Mouse (Mus musculus): ENCODE data around the gene Kcnb1. TPM values are rescaled to one million over a fixed set of nuclear protein-coding genes. Genes with fewer than 3 reads are reported as not detected.

Gene Kcnb1
- polyA plus RNA-seq, 1 experiment from 2014 or later: 0.31 TPM

DNA sequence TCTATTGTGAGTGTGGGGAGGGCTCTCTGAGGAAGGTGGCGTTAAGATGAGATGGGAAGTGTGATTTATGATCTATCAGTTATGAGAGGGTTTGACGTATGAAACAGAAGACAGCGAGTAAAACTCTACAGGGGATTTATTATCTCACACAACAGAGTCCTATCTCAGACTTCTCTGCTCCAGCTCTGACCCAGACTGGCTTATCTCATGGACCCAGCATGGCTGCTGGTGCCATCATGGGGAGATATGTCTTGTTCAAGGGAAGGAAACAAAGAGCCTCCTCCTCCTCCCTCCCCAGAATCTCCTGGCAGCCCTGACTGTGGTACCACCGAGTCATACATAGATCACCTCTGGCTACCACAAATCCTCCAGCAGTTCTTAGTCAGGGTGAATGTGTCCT lies 48.1 kb downstream of the Kcnb1 start:
- WGBS: 78% methylated on average over 4 of the region's 4 CpGs
- Histone ChIP-seq H3K27ac (no peak overlapping the region), H3K4me2 (no peak overlapping the region), H3K4me3 (no peak overlapping the region), H3K27me3 (peaks cover 4% of the 10 kb centered on the region; the same call in 1 of the 2 replicates), H3K36me3 (no peaks in the 10 kb centered on the region), H3K4me1 (0 out of 2 replicates have a peak, but pooled peaks cover 2% of the 10 kb centered on the region), H3K9ac (no peak overlapping the region), H3K9me3 (no peaks in the 10 kb centered on the region)
- ATAC-seq (ENCODE audit: borderline replicate concordance, extremely low read depth, low FRiP score, low TSS enrichment): no peak

DNA sequence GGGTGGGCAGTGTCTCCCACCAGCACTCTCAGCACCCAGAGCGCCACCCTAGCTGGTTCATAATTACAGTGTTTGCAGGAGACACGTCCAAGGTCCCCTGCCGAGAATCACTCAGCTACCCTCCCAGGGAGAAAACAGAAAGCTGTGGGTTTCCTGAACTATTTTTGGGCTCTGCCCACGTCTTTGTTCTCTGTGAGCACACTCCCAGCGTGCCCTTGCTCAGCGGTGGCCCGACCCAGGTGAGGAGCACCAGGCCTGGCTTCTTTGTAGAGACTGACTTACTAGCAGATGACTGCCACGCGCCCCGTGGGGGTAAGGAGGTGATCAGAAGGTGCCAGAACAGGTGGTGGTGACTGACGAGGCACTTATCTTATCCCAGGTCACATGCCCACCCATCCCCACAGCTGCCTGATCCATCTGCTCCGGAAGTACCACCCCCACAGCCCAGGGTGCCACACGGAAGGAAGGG lies 50.1 kb downstream of the Kcnb1 start:
- 41% methylated on average over 13 of the region's 13 CpGs for WGBS
- H3K9ac ChIP-seq: no peak overlapping the region
- H3K27me3 ChIP-seq: peaks cover 3% of the 10 kb centered on the region; the same call in 1 of the 2 replicates
- no peak overlapping the region for H3K4me2 ChIP-seq
- H3K9me3 ChIP-seq: no peaks in the 10 kb centered on the region
- H3K27ac ChIP-seq: no peak overlapping the region
- H3K36me3 ChIP-seq: no peaks in the 10 kb centered on the region
- H3K4me3 ChIP-seq: no peak overlapping the region
- ATAC-seq (ENCODE audit: borderline replicate concordance, extremely low read depth, low FRiP score, low TSS enrichment): no peak
- H3K4me1 ChIP-seq: no peaks in the 10 kb centered on the region

DNA sequence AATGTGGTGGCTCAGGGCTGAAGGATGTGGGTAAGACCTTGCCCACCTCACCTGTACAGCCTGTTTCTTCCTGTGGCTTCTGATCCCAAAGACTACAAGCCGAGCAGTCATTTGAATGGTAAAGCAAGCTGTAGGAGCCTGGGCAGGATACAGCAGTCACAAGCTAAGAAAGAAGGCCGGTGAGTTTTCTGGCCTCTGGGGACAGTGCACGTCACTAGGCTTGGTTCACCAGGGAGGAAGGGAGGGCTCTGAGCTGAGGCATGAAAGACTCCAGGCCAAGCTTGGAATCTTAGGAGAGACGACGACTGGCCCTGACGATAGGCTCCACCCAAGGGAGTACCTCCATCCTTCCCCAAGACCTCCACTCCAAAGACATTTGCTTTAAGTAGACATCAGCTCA lies 51.3 kb downstream of the Kcnb1 start:
- H3K27ac ChIP-seq: no peak overlapping the region
- no peak overlapping the region for H3K4me3 ChIP-seq
- H3K9me3 ChIP-seq: no peaks in the 10 kb centered on the region
- no peak overlapping the region for H3K4me2 ChIP-seq
- no peak for ATAC-seq (ENCODE audit: borderline replicate concordance, extremely low read depth, low FRiP score, low TSS enrichment)
- no peaks in the 10 kb centered on the region for H3K27me3 ChIP-seq
- no peak overlapping the region for H3K9ac ChIP-seq
- H3K4me1 ChIP-seq: no peaks in the 10 kb centered on the region
- 68% methylated on average over 6 of the region's 6 CpGs for WGBS
- no peaks in the 10 kb centered on the region for H3K36me3 ChIP-seq

DNA sequence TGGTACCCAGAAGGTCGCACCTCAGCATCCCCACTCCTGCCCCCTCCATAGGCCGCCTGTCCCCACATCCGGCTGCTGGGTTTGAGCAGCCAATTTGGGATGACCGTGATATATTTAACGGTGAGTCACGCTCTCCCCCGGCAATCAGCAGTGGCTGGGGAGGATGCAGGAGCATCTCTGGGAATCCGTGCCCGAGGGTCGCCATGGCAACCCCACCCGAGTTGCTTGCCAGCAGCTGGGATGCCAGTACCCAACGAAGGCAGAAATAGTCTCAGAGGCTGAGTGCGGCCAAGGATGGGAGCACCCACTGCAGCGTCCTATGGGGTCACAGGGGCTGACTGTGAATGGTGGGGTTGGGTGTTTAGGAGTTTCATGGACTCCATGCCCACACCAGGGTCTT lies 53.0 kb downstream of the Kcnb1 start:
- Histone ChIP-seq H3K4me3 (no peak overlapping the region), H3K4me1 (no peaks in the 10 kb centered on the region), H3K9me3 (no peaks in the 10 kb centered on the region), H3K27me3 (no peaks in the 10 kb centered on the region), H3K9ac (no peak overlapping the region), H3K36me3 (no peaks in the 10 kb centered on the region), H3K27ac (no peak overlapping the region), H3K4me2 (no peak overlapping the region)
- WGBS: 63% methylated on average over 14 of the region's 14 CpGs
- ATAC-seq (ENCODE audit: borderline replicate concordance, extremely low read depth, low FRiP score, low TSS enrichment): no peak

DNA sequence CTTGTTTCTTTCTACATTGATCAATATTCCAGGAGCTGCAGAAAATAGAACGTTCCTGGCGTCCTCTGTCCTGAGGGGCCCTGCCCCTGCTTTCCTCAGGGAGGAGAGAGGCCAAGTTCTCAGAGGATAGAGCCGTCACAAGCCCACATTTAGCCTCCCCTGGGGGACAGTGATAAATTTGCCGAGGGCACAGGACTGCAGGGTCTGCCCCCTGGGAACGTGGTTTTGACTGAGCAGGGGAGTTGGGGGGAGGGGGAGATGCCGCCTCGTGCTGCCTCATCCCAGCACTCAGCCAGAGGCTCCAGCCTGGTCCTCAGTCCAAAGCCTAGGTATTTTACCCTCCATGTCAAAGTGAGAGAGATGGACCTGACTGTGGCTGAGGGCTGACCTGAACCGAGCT lies 57.9 kb downstream of the Kcnb1 start:
- H3K4me3 ChIP-seq: no peak overlapping the region
- H3K4me1 ChIP-seq: peaks cover 26% of the 10 kb centered on the region
- no peaks in the 10 kb centered on the region for H3K27me3 ChIP-seq
- H3K9me3 ChIP-seq: no peaks in the 10 kb centered on the region
- ATAC-seq (ENCODE audit: borderline replicate concordance, extremely low read depth, low FRiP score, low TSS enrichment): no peak
- no peak overlapping the region for H3K9ac ChIP-seq
- no peak overlapping the region for H3K27ac ChIP-seq
- H3K36me3 ChIP-seq: no peaks in the 10 kb centered on the region
- WGBS: 32% methylated on average over 8 of the region's 8 CpGs
- H3K4me2 ChIP-seq: no peak overlapping the region

DNA sequence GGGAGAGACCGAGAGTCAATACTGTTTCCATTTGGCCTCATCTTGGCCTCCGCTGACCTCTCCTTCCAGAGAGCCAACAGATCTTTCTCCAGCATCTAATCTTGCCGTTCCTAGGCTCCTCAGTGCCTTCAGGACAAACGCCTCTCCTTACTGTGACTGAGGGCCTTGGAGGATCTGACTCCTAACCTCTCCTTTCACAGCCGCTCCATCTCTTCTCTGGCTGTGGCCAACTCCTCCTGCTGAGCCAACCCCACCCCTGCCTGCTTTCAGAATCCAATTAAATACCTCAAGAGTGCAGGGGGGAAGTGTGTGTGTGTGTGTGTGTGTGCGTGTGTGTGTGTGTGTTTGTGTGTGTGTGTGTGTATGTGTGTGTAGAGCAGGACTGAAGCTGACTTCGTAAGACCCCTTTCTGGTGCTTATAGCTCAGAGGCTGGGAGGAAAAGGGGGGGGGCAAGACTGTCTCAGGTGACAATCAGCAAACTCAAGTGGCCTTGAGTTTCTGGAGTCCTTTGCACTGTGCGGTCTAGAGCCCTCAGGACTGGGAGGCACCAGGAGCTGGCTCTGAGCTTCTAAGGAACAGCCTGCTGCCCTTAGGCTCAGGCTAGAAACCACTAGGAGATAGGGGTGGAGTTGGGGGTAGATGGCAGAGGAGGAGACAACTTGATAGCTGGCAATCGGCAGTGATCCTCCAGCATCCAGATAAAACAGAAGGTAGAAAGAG lies 59.7 kb downstream of the Kcnb1 start:
- WGBS: 18% methylated on average over 9 of the region's 9 CpGs
- peak overlapping the region; percentile 84 for H3K27ac ChIP-seq
- H3K4me2 ChIP-seq: peak overlapping the region; percentile 59
- H3K27me3 ChIP-seq: no peaks in the 10 kb centered on the region
- H3K36me3 ChIP-seq: no peaks in the 10 kb centered on the region
- H3K4me3 ChIP-seq: no peak overlapping the region
- peak; percentile 32; the same call in 1 of the 2 replicates for ATAC-seq (ENCODE audit: borderline replicate concordance, extremely low read depth, low FRiP score, low TSS enrichment)
- peaks cover 26% of the 10 kb centered on the region for H3K4me1 ChIP-seq
- H3K9me3 ChIP-seq: no peaks in the 10 kb centered on the region
- H3K9ac ChIP-seq: no peak overlapping the region

DNA sequence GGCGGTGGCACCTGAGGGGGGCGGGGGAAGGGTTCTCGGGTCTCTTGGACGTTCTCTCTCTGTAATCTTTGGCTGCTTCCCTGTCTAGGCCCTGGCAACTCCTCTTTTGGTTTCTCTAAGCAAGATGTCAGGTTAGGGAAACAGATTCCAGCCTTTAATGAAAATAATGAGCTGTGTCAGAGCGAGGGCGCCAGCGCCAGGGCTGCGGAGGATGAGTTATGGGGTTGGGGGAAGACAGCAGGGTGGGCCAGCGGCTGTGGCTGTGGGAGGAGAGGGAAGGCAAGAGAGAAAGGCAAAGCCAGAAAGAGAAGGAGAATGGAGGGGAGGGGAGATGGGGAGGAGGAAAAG lies 60.4 kb downstream of the Kcnb1 start:
- no peaks in the 10 kb centered on the region for H3K9me3 ChIP-seq
- no peaks in the 10 kb centered on the region for H3K36me3 ChIP-seq
- peak; percentile 78; the same call in 1 of the 2 replicates for ATAC-seq (ENCODE audit: borderline replicate concordance, extremely low read depth, low FRiP score, low TSS enrichment)
- no peak overlapping the region for H3K9ac ChIP-seq
- peaks cover 26% of the 10 kb centered on the region for H3K4me1 ChIP-seq
- peak overlapping the region; percentile 59 for H3K4me2 ChIP-seq
- peak overlapping the region; percentile 32 for H3K4me3 ChIP-seq
- H3K27me3 ChIP-seq: no peaks in the 10 kb centered on the region
- WGBS: 8% methylated on average over 9 of the region's 9 CpGs
- H3K27ac ChIP-seq: peak overlapping the region; percentile 84

DNA sequence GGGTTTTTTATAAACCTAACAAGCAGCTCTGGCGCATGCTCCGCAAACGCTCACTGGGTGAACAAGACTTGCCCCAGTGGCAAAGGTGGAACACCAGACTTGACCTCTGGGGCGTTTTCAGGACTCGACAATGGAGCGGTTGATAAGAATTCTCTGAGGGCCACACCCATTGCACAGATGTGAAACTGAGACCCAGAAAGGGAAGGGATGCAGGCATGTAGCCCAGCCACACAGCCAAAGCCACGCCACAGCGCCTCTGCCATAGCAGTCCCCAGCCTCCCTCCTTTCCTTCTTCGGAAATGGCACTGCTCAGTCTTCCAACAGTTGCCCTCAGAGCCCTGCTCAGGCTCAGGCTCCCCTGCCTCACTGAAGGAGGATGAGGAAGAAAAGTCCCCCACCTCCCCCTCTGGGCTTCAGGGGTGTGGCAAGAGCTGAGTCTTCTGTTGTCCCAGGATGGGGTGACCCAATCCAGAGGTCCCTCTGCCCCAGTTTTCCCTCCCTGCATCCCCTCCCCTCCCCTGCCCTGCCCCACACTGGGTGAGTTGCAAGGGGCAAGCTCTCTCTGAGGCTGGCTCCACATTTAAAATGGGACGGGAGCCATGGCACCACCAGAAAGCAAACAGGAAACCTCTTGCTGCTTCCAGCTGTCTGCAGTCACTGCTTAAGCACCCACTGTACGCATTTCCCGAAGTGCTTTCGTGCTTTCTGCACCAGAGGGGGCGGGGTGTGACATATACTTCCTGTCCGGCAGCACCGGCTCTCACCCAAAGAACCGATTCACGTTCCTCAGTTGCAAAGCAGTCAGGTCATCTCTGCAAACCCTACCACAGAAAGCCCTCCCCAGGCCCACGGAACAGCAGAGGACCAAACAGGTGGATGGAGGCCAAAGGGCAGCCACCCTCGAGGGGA lies 61.0 kb downstream of the Kcnb1 start:
- peak overlapping the region; percentile 32 for H3K4me3 ChIP-seq
- ATAC-seq (ENCODE audit: borderline replicate concordance, extremely low read depth, low FRiP score, low TSS enrichment): peak; percentile 70
- no peaks in the 10 kb centered on the region for H3K27me3 ChIP-seq
- H3K4me2 ChIP-seq: peak overlapping the region; percentile 59
- H3K27ac ChIP-seq: peak overlapping the region; percentile 84
- H3K9ac ChIP-seq: no peak overlapping the region
- H3K36me3 ChIP-seq: no peaks in the 10 kb centered on the region
- no peaks in the 10 kb centered on the region for H3K9me3 ChIP-seq
- WGBS: 18% methylated on average over 20 of the region's 20 CpGs
- H3K4me1 ChIP-seq: peaks cover 28% of the 10 kb centered on the region

DNA sequence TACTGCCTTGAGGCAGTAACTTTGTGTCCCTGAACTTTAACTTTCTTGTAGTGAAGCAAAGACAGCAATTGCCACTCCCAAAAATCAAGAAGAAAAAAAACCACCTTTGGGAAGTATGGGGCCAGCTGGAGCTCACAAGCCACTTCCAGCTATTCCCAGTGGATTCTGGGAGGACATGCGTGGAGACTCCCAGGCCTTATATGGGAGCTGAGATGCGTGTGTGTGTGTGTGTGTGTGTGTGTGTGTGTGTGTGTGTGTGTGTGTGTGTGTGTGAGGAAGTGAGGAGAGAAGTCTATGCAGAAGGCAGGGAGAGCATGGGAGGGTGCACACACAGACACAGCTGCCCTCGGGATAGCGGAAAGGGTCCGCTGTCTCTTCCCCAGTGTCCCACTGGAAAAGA lies 62.6 kb downstream of the Kcnb1 start:
- WGBS: 78% methylated on average over 5 of the region's 5 CpGs
- ATAC-seq (ENCODE audit: borderline replicate concordance, extremely low read depth, low FRiP score, low TSS enrichment): no peak
- no peaks in the 10 kb centered on the region for H3K9me3 ChIP-seq
- H3K36me3 ChIP-seq: no peaks in the 10 kb centered on the region
- no peak overlapping the region for H3K4me2 ChIP-seq
- H3K27me3 ChIP-seq: no peaks in the 10 kb centered on the region
- no peak overlapping the region for H3K9ac ChIP-seq
- no peak overlapping the region for H3K4me3 ChIP-seq
- H3K27ac ChIP-seq: no peak overlapping the region
- H3K4me1 ChIP-seq: peaks cover 41% of the 10 kb centered on the region

DNA sequence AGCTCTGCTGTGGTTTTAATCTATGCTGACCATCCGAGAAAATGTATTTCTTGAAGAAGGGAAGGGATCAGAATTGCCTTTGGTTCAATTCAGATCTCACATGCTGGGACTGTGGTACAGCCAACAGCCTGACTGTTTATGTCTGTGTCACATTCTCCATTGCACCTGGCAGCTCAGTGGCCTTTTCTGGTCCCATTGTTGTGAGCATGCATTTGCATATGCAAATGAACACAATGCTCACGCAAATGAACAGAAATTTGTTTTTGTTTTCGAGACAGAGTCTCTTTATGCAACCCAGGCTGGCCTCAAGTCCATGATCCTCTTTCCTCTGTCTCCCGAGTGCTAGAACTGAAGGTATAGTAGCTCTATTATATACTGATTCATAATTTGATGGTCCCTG lies 64.2 kb downstream of the Kcnb1 start:
- ATAC-seq (ENCODE audit: borderline replicate concordance, extremely low read depth, low FRiP score, low TSS enrichment): no peak
- Histone ChIP-seq H3K4me2 (no peak overlapping the region), H3K27me3 (no peaks in the 10 kb centered on the region), H3K9ac (no peak overlapping the region), H3K4me3 (no peak overlapping the region), H3K9me3 (no peaks in the 10 kb centered on the region), H3K4me1 (peaks cover 45% of the 10 kb centered on the region), H3K36me3 (no peaks in the 10 kb centered on the region), H3K27ac (no peak overlapping the region)
- WGBS: 71% methylated on average over 4 of the region's 4 CpGs

DNA sequence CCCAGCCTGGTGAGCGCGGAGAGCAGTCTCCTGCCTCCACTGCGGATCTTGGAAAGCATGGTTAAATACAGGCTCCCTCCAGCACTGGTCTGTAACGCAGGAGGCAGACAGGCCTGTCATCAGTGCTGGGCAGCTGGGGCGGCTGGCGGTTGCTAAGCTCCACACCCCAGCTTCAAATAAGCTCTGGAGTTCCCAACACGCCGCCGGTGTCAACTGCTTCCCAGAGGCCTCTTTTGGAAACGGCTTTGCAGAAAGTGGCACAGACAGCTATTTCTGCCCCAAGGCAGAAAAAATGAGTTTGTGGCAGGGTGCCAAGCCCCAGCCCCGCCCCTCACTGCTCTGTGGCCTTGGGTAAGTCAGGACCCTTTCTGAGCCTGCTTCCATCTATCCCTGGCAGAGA lies 66.0 kb downstream of the Kcnb1 start:
- H3K36me3 ChIP-seq: no peaks in the 10 kb centered on the region
- 28% methylated on average over 11 of the region's 11 CpGs for WGBS
- H3K27ac ChIP-seq: no peak overlapping the region
- H3K27me3 ChIP-seq: no peaks in the 10 kb centered on the region
- H3K9me3 ChIP-seq: no peaks in the 10 kb centered on the region
- H3K4me1 ChIP-seq: peaks cover 26% of the 10 kb centered on the region
- ATAC-seq (ENCODE audit: borderline replicate concordance, extremely low read depth, low FRiP score, low TSS enrichment): 0 out of 2 replicates have a peak, but pooled peaks have one; percentile 36
- no peak overlapping the region for H3K4me2 ChIP-seq
- H3K4me3 ChIP-seq: no peak overlapping the region
- H3K9ac ChIP-seq: no peak overlapping the region

DNA sequence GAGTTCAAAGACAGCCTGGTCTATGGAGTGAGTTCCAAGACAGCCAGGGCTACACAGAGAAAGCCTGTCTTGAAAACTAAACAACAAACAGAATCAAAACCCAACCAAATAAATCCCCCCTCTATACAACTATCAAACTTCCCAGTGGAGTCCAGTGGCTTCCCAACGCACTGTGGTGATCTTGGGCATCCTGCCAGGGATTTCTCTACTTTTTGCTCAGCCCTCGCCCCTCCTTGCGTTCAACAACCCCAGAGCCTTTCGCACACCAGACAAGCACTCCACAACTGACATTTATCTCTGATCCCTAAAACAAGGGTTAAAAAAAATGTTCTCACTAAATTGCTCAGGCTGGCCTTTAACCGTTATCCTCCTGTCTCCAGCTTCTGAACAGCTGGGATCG lies 67.2 kb downstream of the Kcnb1 start:
- Histone ChIP-seq H3K4me1 (peaks cover 20% of the 10 kb centered on the region), H3K9ac (no peak overlapping the region), H3K27me3 (no peaks in the 10 kb centered on the region), H3K27ac (no peak overlapping the region), H3K9me3 (no peaks in the 10 kb centered on the region), H3K4me2 (no peak overlapping the region), H3K36me3 (no peaks in the 10 kb centered on the region), H3K4me3 (no peak overlapping the region)
- no peak for ATAC-seq (ENCODE audit: borderline replicate concordance, extremely low read depth, low FRiP score, low TSS enrichment)
- WGBS: 49% methylated on average over 6 of the region's 6 CpGs

All from lung, embryonic 15.5 days (tissue).